Mouse (Mus musculus): ENCODE measurements around the gene Npm1. TPM values are rescaled to one million over a fixed set of nuclear protein-coding genes. Genes with fewer than 3 reads are reported as not detected.

The Npm1 gene
- polyA plus RNA-seq, 1 experiment from 2014 or later: 542 TPM

DNA sequence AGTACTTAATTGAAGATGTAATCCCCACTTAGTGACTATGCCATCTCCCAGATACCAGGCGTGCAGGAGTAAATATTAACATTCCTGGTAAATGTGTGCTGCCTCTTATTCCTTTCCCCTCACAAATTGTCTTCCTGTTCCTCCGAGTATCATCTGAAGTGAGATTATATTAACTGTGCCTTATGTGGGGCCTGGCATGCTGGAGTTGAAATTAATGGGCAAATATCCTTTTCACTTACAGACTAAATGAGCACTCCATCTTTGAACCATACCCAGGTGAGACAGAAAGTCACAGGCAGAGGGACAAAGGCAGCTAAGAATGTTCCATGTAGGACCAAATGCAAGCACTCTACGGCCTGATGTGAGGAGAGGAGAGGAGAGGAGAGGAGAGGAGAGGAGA lies 12.8 kb upstream of the Npm1 start:
- 78% methylated on average over 3 of the region's 3 CpGs for WGBS
- Histone ChIP-seq H3K27ac (no peak overlapping the region), H3K4me3 (no peak overlapping the region), H3K9me3 (no peaks in the 10 kb centered on the region), H3K9ac (no peak overlapping the region), H3K36me3 (no peaks in the 10 kb centered on the region), H3K4me2 (no peak overlapping the region), H3K4me1 (replicated peaks) (peaks cover 6% of the 10 kb centered on the region), H3K27me3 (peaks cover 28% of the 10 kb centered on the region)
- no peak for ATAC-seq (ENCODE audit: low FRiP score)

DNA sequence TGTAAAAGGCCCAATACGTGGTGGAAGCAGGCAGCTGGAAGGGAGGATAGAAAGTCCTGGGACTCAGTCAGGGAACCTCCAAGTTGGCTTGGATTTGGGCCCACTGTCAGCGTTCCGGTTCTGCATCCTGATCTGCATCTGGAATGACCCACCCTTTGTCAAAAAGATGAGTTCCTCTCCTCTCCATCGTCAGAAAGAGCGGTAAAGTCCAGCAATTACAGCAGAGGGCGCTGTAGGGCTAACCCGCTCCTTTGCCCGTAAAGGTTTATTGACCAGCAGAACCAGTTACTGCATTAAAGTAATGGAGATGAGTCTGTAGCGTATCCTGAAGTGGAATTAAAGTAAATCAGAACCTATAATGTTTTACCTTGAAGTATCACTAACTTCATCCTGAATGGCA lies 7.5 kb upstream of the Npm1 start:
- H3K4me3 ChIP-seq: no peak overlapping the region
- H3K27ac ChIP-seq: no peak overlapping the region
- H3K4me1 ChIP-seq (replicated peaks): no peaks in the 10 kb centered on the region
- 12% methylated on average over 9 of the region's 9 CpGs for WGBS
- no peak overlapping the region for H3K9ac ChIP-seq
- no peak overlapping the region for H3K4me2 ChIP-seq
- H3K27me3 ChIP-seq: 0 out of 2 replicates have a peak, but pooled peaks cover 11% of the 10 kb centered on the region
- no peak for ATAC-seq (ENCODE audit: low FRiP score)
- H3K9me3 ChIP-seq: no peaks in the 10 kb centered on the region
- no peaks in the 10 kb centered on the region for H3K36me3 ChIP-seq

DNA sequence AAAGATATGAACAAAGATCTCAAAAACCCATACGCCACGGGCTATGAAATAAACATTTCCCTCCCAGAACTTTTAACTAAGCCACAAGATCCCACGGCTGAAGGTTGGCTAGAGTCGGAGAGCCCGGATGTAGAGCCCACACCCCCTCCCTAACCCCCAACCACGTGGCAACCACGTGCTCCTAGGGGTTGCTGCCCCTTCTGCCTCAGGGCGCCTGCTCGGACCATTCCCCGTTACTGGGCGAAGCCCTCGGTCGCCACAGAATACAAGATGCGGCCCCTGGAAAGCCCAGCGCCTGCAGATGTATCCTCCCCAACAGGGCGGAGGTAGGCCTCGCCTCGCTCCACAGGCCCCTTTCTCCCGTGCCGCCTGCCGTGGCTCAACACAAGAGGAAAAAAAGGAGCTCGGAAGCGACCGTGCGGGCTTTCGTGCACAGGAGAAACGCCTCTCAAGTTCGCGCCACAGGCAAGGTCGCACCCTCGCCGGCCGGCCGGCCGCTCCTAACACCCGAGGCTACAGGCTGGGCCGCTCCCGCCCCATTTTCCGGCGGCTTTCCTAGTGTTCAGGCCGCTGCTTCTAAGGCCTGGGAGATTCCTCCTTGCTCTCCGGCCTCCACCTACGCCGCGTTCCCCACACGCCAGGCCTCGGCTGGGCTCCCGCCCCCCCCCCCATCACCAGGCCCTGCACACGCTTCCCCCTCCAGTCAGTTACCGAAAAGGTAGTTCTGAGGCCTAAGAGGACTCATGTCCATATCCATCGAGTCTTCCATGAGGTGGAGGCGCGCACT lies 602 bp downstream of the Npm1 start:
- no peaks in the 10 kb centered on the region for H3K27me3 ChIP-seq
- 2% methylated on average over 49 of the region's 53 CpGs for WGBS
- H3K9ac ChIP-seq: peak overlapping the region; percentile 98
- H3K4me2 ChIP-seq: peak overlapping the region; percentile 97
- ATAC-seq (ENCODE audit: low FRiP score): peak; percentile 74
- H3K27ac ChIP-seq: peak overlapping the region; percentile 91
- no peaks in the 10 kb centered on the region for H3K9me3 ChIP-seq
- peak overlapping the region; percentile 96 for H3K4me3 ChIP-seq
- peaks cover 35% of the 10 kb centered on the region for H3K36me3 ChIP-seq
- peaks cover 16% of the 10 kb centered on the region for H3K4me1 ChIP-seq (replicated peaks)

DNA sequence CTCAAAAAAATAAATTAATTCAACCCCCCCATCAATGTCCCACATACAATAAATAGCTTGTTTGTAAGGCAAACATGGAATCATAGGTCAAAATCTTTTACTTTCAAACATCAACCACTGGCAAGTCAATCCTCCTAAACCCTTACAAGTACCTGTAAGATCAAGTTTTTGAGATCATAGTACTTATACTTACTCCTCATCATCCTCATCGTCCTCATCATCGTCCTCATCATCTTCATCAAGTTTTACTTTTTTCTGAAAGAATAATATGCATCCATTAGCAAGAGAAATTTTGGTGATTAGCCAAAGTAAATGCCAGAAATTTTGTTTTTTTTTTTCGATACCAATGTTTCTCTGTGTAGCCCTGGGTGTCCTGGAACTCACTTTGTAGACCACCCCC lies 3.3 kb downstream of the Npm1 start:
- Histone ChIP-seq H3K4me2 (no peak overlapping the region), H3K4me3 (no peak overlapping the region), H3K27ac (no peak overlapping the region), H3K9ac (no peak overlapping the region), H3K4me1 (replicated peaks) (peaks cover 16% of the 10 kb centered on the region), H3K36me3 (peaks cover 51% of the 10 kb centered on the region), H3K9me3 (no peaks in the 10 kb centered on the region), H3K27me3 (no peaks in the 10 kb centered on the region)
- WGBS: 96% methylated on average over 3 of the region's 3 CpGs
- ATAC-seq (ENCODE audit: low FRiP score): no peak

DNA sequence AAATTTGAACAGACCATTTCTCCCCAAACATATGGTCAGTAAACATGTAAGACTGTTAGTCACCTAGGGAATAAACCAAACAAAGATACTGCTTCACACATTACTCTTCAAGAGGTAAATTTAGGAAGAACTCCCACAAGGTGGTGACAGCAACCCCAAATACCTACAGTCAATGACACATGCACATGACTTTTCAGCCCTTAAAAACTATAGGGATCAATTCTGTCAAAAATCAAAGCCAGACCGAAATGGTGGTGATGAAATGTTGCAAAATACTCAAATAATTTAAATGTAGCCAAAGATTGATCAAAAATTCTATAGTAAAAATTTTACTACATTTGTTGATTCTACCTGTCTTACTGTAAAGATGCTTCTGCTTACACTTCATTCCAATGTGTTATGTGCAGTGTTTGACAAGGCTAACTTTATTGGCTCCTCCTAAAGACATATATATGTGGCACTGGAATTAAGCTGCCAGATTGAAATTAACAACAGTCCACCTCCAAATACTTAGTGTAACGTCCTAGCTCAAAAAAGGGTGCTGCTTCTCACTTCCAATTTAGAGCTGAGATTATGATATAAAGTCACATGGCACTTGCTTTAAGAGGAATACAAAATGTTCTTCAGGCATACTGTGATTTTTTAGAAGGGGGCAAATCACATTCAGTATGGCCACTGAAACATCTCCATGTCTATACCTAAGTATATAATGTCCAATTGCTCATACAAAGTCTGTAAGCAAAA lies 5.4 kb downstream of the Npm1 start:
- Histone ChIP-seq H3K36me3 (peaks cover 67% of the 10 kb centered on the region), H3K9me3 (no peaks in the 10 kb centered on the region), H3K4me3 (no peak overlapping the region), H3K27me3 (no peaks in the 10 kb centered on the region), H3K9ac (no peak overlapping the region), H3K27ac (no peak overlapping the region), H3K4me2 (no peak overlapping the region), H3K4me1 (replicated peaks) (peaks cover 16% of the 10 kb centered on the region)
- WGBS: 90% methylated on average over 2 of the region's 2 CpGs
- ATAC-seq (ENCODE audit: low FRiP score): no peak

DNA sequence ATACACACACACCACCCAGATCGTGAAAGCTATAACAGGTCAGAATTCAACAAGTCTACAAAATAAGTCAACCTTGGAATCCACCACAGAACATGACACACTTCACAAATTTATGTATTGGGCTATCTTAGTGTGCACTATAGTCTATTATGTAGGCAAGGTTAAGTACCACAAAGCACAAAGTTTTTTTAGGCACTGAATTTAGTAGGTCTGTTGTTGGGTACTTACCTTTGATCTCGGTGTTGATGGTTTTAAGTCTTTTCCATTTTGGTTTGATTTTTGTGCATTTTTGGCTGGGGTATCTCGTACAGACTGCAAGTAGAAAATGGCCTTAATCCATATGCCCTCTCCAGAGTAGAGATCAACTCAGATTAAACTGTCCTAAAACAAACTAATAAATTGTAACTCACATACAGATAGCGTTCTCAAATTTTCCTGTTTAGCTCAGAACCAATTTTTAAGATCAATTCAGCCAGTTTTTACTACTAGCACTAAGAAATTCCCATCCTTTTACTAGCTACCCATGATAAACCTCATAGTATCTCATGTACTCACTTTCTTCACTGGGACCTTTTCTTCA lies 6.5 kb downstream of the Npm1 start:
- Histone ChIP-seq H3K4me1 (replicated peaks) (peaks cover 11% of the 10 kb centered on the region), H3K27ac (no peak overlapping the region), H3K4me3 (no peak overlapping the region), H3K27me3 (no peaks in the 10 kb centered on the region), H3K4me2 (no peak overlapping the region), H3K36me3 (peaks cover 75% of the 10 kb centered on the region), H3K9me3 (no peaks in the 10 kb centered on the region), H3K9ac (no peak overlapping the region)
- no peak for ATAC-seq (ENCODE audit: low FRiP score)
- WGBS: 87% methylated on average over 4 of the region's 4 CpGs

DNA sequence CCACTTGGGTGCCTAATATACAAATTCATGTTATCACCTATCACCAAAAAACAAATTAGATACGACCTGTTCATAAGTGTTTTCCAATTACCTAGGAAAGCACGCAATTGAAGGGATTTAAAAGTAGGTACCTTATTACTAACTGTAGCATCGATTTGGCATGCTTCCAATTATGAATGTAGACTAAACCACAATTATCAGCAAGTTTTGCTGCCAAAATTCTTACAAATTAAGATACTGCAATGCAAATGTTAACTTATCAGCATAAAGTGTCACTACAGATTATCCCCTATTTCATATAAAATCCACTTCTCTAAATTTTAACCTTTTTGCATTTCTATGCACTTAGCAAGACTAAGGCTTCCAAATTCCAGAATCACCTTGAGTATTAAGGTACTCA lies 8.5 kb downstream of the Npm1 start:
- 93% methylated on average over 3 of the region's 3 CpGs for WGBS
- Histone ChIP-seq H3K4me3 (no peak overlapping the region), H3K4me1 (replicated peaks) (no peaks in the 10 kb centered on the region), H3K9ac (no peak overlapping the region), H3K36me3 (peaks cover 77% of the 10 kb centered on the region), H3K9me3 (no peaks in the 10 kb centered on the region), H3K4me2 (no peak overlapping the region), H3K27me3 (no peaks in the 10 kb centered on the region), H3K27ac (no peak overlapping the region)
- ATAC-seq (ENCODE audit: low FRiP score): no peak

DNA sequence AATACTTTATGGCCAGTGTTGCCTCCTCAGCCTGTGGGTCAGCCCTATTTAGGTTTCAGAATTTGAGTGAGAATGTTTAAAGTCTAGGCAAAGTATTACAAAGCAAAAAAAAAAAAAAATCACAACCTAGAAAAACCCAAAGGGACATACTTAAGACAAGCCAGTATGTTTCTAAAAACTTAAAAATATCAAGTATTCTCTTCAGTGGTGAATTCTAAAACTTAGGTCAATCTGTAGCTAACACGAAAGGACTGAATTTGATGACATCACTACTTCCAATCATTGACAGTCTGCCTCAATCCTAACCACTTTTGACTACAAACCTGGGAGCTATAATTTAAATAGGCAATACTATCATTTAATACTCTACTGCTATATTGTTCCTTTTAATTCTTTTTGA lies 10.0 kb downstream of the Npm1 start:
- no peak overlapping the region for H3K27ac ChIP-seq
- H3K9ac ChIP-seq: no peak overlapping the region
- 85% methylated on average over 1 of the region's 1 CpGs for WGBS
- ATAC-seq (ENCODE audit: low FRiP score): no peak
- H3K4me3 ChIP-seq: no peak overlapping the region
- H3K4me2 ChIP-seq: no peak overlapping the region
- H3K9me3 ChIP-seq: no peaks in the 10 kb centered on the region
- no peaks in the 10 kb centered on the region for H3K27me3 ChIP-seq
- H3K36me3 ChIP-seq: peaks cover 66% of the 10 kb centered on the region
- peaks cover 4% of the 10 kb centered on the region for H3K4me1 ChIP-seq (replicated peaks)

DNA sequence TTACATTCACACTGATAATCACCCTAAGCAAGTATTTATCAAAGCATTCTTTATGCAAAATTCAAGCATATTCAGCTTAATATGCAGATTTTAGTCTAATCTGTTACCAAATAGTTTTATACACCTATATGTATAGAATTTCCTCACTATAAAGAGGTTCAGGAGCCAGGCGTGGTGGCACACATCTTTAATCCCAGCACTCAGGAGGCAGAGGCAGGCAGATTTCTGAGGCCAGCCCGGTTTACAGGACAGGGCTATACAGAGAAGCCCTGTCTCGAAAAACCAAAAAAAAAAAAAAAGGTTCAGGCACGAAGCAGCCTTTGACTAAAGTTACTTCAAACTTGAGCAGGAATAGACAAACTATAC lies 11.2 kb downstream of the Npm1 start:
- no peak for ATAC-seq (ENCODE audit: low FRiP score)
- Histone ChIP-seq H3K27ac (no peak overlapping the region), H3K36me3 (peaks cover 58% of the 10 kb centered on the region), H3K27me3 (no peaks in the 10 kb centered on the region), H3K4me3 (no peak overlapping the region), H3K4me1 (replicated peaks) (peaks cover 15% of the 10 kb centered on the region), H3K9ac (no peak overlapping the region), H3K9me3 (no peaks in the 10 kb centered on the region), H3K4me2 (no peak overlapping the region)
- 85% methylated on average over 4 of the region's 4 CpGs for WGBS

DNA sequence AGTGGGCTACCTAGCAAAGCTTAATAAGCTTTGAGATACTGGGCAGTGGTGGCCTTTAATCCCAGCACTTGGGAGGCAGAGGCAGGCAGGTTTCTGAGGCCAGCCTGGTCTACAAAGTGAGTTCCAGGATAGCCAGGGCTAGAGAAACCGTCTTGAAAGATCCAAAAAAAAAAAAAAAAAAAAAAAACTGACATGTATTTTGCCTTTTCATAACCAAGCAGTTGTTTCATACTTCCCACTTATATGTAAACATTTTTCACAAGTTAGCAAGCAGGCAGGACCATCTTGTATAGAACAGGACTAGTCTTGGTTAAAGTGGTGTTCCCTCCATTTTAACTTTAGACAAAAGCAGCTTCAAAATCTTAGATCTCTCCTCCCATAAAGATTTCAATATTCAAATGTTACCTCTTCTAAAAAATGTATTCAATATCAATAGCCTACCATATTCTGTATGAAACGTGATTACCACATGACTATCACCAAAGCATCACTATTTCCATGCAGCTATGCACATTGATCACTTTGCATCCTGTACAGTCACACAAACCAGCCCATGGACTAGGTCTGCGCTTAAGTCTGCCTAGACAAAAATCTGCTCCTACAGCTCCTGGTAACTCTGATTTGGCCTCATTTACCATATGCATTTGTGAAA lies 11.8 kb downstream of the Npm1 start:
- no peak overlapping the region for H3K4me2 ChIP-seq
- H3K4me3 ChIP-seq: no peak overlapping the region
- ATAC-seq (ENCODE audit: low FRiP score): no peak
- H3K36me3 ChIP-seq: peaks cover 53% of the 10 kb centered on the region
- H3K4me1 ChIP-seq (replicated peaks): peaks cover 19% of the 10 kb centered on the region
- H3K27me3 ChIP-seq: no peaks in the 10 kb centered on the region
- WGBS: 77% methylated on average over 3 of the region's 3 CpGs
- no peak overlapping the region for H3K9ac ChIP-seq
- H3K9me3 ChIP-seq: no peaks in the 10 kb centered on the region
- no peak overlapping the region for H3K27ac ChIP-seq

DNA sequence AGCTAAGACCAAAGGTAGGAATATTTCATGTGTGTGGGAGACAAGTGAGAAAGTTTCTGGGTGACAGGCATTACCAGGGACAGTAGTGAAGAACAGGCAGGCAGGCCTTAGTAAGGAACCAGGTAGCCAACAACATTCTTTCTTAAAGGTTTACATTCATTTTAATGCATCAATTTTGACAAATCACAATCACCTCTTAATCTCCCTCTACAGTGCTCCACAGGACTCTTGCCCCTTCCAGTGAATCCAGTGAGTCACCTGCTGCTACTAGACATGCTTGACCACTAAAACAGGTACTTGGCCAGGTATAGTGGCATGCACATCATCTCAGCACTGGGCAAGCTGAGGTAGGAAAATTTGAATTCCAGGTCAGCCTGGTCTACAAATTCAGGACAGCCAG lies 12.6 kb downstream of the Npm1 start:
- peaks cover 3% of the 10 kb centered on the region for H3K27me3 ChIP-seq
- H3K4me1 ChIP-seq (replicated peaks): peaks cover 28% of the 10 kb centered on the region
- H3K27ac ChIP-seq: no peak overlapping the region
- no peak overlapping the region for H3K4me3 ChIP-seq
- ATAC-seq (ENCODE audit: low FRiP score): no peak
- H3K9me3 ChIP-seq: no peaks in the 10 kb centered on the region
- H3K9ac ChIP-seq: no peak overlapping the region
- no peak overlapping the region for H3K4me2 ChIP-seq
- peaks cover 49% of the 10 kb centered on the region for H3K36me3 ChIP-seq

DNA sequence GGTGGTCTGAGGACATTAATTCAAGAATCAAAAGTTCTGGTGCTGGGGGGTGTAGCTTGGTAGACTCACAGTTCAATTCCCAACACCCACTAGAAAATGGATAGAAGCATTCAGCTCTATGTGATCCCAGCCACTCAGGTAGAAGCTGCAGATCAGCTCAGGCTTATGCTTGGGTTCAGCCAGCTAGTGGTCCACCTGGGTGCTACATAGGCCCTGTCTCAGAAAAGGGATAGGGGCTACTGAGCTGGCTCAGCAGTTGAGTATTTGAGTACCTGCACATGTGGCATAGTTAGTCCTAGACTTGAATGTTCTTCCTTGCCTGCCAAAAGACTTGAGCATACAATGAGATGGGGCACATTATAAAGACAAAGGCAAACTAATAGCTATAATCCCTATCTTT lies 13.6 kb downstream of the Npm1 start:
- H3K36me3 ChIP-seq: peaks cover 44% of the 10 kb centered on the region
- no peak for ATAC-seq (ENCODE audit: low FRiP score)

More for the DNA sequence above, 13.6 kb downstream of the Npm1 start:
- Histone ChIP-seq H3K27ac (no peak overlapping the region), H3K9ac (no peak overlapping the region), H3K4me1 (replicated peaks) (peaks cover 37% of the 10 kb centered on the region), H3K4me2 (no peak overlapping the region), H3K27me3 (peaks cover 11% of the 10 kb centered on the region), H3K9me3 (no peaks in the 10 kb centered on the region), H3K4me3 (no peak overlapping the region)
